Mouse (Mus musculus) hindbrain, embryonic 10.5 days (tissue): ENCODE data around the gene Scn1a. TPM values are rescaled to one million over a fixed set of nuclear protein-coding genes. Genes with fewer than 3 reads are reported as not detected.
A peak's percentile ranks its signal among the peaks of the same experiment; 100 is the strongest.

Experiments used
- DNase-seq: peaks from one replicate; pipeline ENCODE4 v3.0.0-alpha.2; 2017; ENCODE audit warnings: low spot score
- H3K27ac ChIP-seq: fragments of 300-500 bp; sonication (generic); 2 replicates; pipeline ENCODE4 v1.5.1; 2016; ENCODE audit warnings: mild to moderate bottlenecking, moderate library complexity
- H3K27me3 ChIP-seq: fragments of 300-500 bp; sonication (generic); 2 replicates; pipeline ENCODE4 v1.6.1; 2016; ENCODE audit warnings: mild to moderate bottlenecking; ENCODE audit not compliant: poor library complexity, insufficient read depth, severe bottlenecking
- H3K36me3 ChIP-seq: fragments of 300-500 bp; sonication (generic); 2 replicates; pipeline ENCODE4 v1.6.1; 2016; ENCODE audit warnings: mild to moderate bottlenecking, moderate library complexity
- H3K4me1 ChIP-seq: fragments of 300-500 bp; sonication (generic); replicated peaks from 2 replicates; pipeline ENCODE4 v1.6.1; 2016; ENCODE audit warnings: mild to moderate bottlenecking
- H3K4me3 ChIP-seq: fragments of 300-500 bp; sonication (generic); 2 replicates; pipeline ENCODE4 v1.5.1; 2016; ENCODE audit warnings: mild to moderate bottlenecking, moderate library complexity
- H3K9me3 ChIP-seq: fragments of 300-500 bp; sonication (generic); 2 replicates; pipeline ENCODE4 v1.6.1; 2016; ENCODE audit warnings: mild to moderate bottlenecking, moderate library complexity
- WGBS: fragments of 180-500 bp; shearing (Covaris S2); methylation state at CpG from one replicate; pipeline ENCODE4 v1.1.7; 2016; 5-methylcytosine and 5-hydroxymethylcytosine counted together
- polyA plus RNA-seq: library from polyadenylated mRNA; unstranded; fragments of >200 nt; fragmentation: Nextera tagmentation; extraction: Ambion mirVana; gene quantifications from 2 replicates; pipeline ENCODE4 v1.2.1, GENCODE M21; 2016

Scn1a gene
- polyA plus RNA-seq, 1 experiment from 2014 or later = 1.8 TPM

GRCm38 (mm10) chr2:66392586-66392985, 48.1 kb downstream of the Scn1a start:
- Histone ChIP-seq H3K4me1 (no peaks in the 10 kb centered on the region), H3K27ac (no peak overlapping the region), H3K36me3 (no peaks in the 10 kb centered on the region), H3K4me3 (no peak overlapping the region), H3K27me3 (no peaks in the 10 kb centered on the region), H3K9me3 (no peaks in the 10 kb centered on the region)
- no peak for DNase-seq
- 87% methylated on average over 5 of the region's 5 CpGs for WGBS

GRCm38 (mm10) chr2:66367957-66368356, 72.7 kb downstream of the Scn1a start:
- peak; percentile 5 for DNase-seq
- Histone ChIP-seq H3K4me1 (no peaks in the 10 kb centered on the region), H3K9me3 (no peaks in the 10 kb centered on the region), H3K27ac (no peak overlapping the region), H3K4me3 (no peak overlapping the region), H3K27me3 (no peaks in the 10 kb centered on the region), H3K36me3 (no peaks in the 10 kb centered on the region)
- WGBS = 74% methylated on average over 2 of the region's 2 CpGs

DNA sequence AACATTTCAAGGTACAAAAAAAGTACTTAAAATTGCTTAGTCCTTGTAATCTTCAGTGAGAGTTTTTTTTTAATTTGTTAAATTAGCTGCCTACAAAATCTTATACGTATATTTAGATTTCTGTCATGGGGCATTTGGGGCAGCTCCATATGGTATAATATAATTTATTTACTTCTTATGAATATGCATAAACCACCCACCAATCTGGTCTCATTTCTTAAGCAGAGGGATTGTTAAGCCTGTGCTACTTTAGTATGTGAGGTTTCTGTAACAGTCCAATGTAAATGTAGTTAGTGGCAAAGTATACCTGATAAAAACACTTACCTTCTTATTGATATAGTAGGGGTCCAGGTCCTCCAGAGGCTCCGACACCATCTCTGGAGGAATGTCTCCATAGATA, 90.0 kb downstream of the Scn1a start:
- Histone ChIP-seq H3K36me3 (no peaks in the 10 kb centered on the region), H3K27ac (no peak overlapping the region), H3K27me3 (no peaks in the 10 kb centered on the region), H3K4me3 (no peak overlapping the region), H3K9me3 (no peaks in the 10 kb centered on the region), H3K4me1 (no peaks in the 10 kb centered on the region)
- WGBS = 92% methylated on average over 2 of the region's 2 CpGs
- no peak for DNase-seq

GRCm38 (mm10) chr2:66346622-66347021, 94.0 kb downstream of the Scn1a start:
- H3K4me1 ChIP-seq = no peaks in the 10 kb centered on the region
- no peak overlapping the region for H3K27ac ChIP-seq
- H3K27me3 ChIP-seq = no peaks in the 10 kb centered on the region
- H3K4me3 ChIP-seq = no peak overlapping the region
- 95% methylated on average over 1 of the region's 1 CpGs for WGBS
- no peaks in the 10 kb centered on the region for H3K36me3 ChIP-seq
- DNase-seq = no peak
- H3K9me3 ChIP-seq = no peaks in the 10 kb centered on the region

GRCm38 (mm10) chr2:66346181-66346580, 94.5 kb downstream of the Scn1a start:
- H3K4me1 ChIP-seq = no peaks in the 10 kb centered on the region
- WGBS = 82% methylated on average over 3 of the region's 3 CpGs
- no peaks in the 10 kb centered on the region for H3K9me3 ChIP-seq
- H3K27ac ChIP-seq = no peak overlapping the region
- H3K27me3 ChIP-seq = no peaks in the 10 kb centered on the region
- no peaks in the 10 kb centered on the region for H3K36me3 ChIP-seq
- H3K4me3 ChIP-seq = no peak overlapping the region
- DNase-seq = no peak

DNA sequence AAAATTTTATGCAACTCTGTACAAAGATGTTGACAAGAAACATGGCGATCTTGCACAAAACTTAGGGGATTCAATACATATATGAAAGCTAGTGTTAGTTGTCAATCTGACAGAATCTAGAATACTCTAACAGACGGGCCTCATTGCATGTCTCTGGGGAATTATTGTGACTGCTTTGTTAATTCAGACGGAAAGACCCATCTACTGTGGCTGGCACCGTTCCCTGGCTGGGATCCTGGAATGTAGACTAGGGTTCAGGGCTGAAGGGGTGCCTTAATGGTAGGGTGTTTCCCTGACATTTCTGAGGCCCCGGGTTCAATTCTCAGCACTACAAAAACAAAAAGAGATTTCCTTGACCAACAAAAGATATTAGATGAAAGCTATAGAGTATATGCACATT, 103.2 kb downstream of the Scn1a start:
- H3K27ac ChIP-seq = no peak overlapping the region
- H3K9me3 ChIP-seq = no peaks in the 10 kb centered on the region
- H3K4me3 ChIP-seq = no peak overlapping the region
- DNase-seq = no peak
- H3K27me3 ChIP-seq = no peaks in the 10 kb centered on the region
- 69% methylated on average over 5 of the region's 5 CpGs for WGBS
- H3K36me3 ChIP-seq = no peaks in the 10 kb centered on the region
- no peaks in the 10 kb centered on the region for H3K4me1 ChIP-seq

DNA sequence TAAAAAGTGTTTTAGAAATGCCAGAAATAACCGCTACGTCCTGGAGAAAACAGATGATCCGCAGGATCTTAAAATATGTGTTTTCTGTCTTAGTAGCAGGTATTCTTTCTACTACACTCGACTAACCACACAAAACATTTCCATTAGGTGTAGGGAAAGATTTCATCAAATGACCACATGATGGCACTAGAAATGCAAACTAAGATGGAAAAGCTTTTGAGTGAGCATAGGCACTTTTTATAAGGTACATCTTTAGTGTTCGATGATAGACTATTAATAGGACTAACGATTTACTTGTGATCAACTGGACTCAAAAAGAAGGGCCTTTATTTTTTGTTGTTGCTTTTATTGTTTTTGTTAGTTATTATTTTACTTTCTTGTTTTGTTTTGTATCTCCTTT, 104.2 kb downstream of the Scn1a start:
- DNase-seq = no peak
- no peaks in the 10 kb centered on the region for H3K27me3 ChIP-seq
- H3K36me3 ChIP-seq = no peaks in the 10 kb centered on the region
- no peaks in the 10 kb centered on the region for H3K4me1 ChIP-seq
- H3K27ac ChIP-seq = no peak overlapping the region
- no peaks in the 10 kb centered on the region for H3K9me3 ChIP-seq
- no peak overlapping the region for H3K4me3 ChIP-seq
- 79% methylated on average over 6 of the region's 6 CpGs for WGBS

GRCm38 (mm10) chr2:66272551-66272950, 168.1 kb downstream of the Scn1a start:
- WGBS = 85% methylated on average over 3 of the region's 3 CpGs

GRCm38 (mm10) chr2:66256220-66257131, 184.2 kb downstream of the Scn1a start, which contains the start of gene Ttc21b:
Gene Ttc21b (minus strand): TSS chr2:66256617.
- Histone ChIP-seq H3K9me3 (no peaks in the 10 kb centered on the region), H3K36me3 (peaks cover 12% of the 10 kb centered on the region), H3K27me3 (no peaks in the 10 kb centered on the region), H3K4me1 (peaks cover 16% of the 10 kb centered on the region), H3K4me3 (peak within 1 kb of the TSS; percentile 68), H3K27ac (peak within 1 kb of the TSS; percentile 89)
- peak; percentile 96 for DNase-seq
- under 1% methylated on average over 56 of the region's 56 CpGs for WGBS

More at GRCm38 (mm10) chr2:66272551-66272950, 168.1 kb downstream of the Scn1a start:
- Histone ChIP-seq H3K4me3 (no peak overlapping the region), H3K27ac (no peak overlapping the region), H3K4me1 (no peaks in the 10 kb centered on the region), H3K9me3 (no peaks in the 10 kb centered on the region), H3K27me3 (no peaks in the 10 kb centered on the region), H3K36me3 (no peaks in the 10 kb centered on the region)
- DNase-seq = no peak

- H3K36me3 ChIP-seq = peaks cover 49% of the 10 kb centered on the region
- 94% methylated on average over 1 of the region's 1 CpGs for WGBS
- no peaks in the 10 kb centered on the region for H3K4me1 ChIP-seq
- no peaks in the 10 kb centered on the region for H3K9me3 ChIP-seq
- no peaks in the 10 kb centered on the region for H3K27me3 ChIP-seq
- no peak for DNase-seq
- no peak overlapping the region for H3K4me3 ChIP-seq
- H3K27ac ChIP-seq = no peak overlapping the region
Observed at GRCm38 (mm10) chr2:66244013-66244412, 196.6 kb downstream of the Scn1a start.

DNA sequence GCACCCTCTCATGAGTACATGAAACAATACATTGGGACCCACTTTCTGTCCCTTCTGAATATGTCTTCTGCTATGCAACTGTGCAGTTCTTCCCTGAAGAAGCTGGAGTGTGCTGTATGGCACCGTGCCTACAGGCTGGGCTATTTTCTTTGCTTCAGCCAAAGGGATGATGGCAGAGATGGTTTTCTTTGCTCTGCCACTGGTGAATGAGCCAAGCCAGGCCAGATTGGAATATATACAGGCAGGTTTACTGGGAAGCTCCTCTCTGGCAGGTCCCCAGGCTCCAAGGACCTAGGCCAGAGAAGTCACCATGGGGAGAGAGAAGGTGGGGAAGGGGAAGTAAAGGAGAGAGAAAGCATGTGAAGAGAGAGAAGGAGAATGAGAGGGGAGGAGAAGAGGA, 200.3 kb downstream of the Scn1a start:
- H3K9me3 ChIP-seq = no peaks in the 10 kb centered on the region
- no peak overlapping the region for H3K27ac ChIP-seq
- WGBS = 90% methylated on average over 1 of the region's 1 CpGs
- H3K4me1 ChIP-seq = no peaks in the 10 kb centered on the region
- H3K36me3 ChIP-seq = peaks cover 41% of the 10 kb centered on the region
- H3K27me3 ChIP-seq = no peaks in the 10 kb centered on the region
- DNase-seq = no peak
- H3K4me3 ChIP-seq = no peak overlapping the region

GRCm38 (mm10) chr2:66238886-66239285, 201.8 kb downstream of the Scn1a start:
- Histone ChIP-seq H3K27me3 (no peaks in the 10 kb centered on the region), H3K4me1 (no peaks in the 10 kb centered on the region), H3K27ac (no peak overlapping the region), H3K36me3 (peaks cover 47% of the 10 kb centered on the region), H3K9me3 (no peaks in the 10 kb centered on the region), H3K4me3 (no peak overlapping the region)
- no peak for DNase-seq
- WGBS = 95% methylated on average over 5 of the region's 5 CpGs

- Histone ChIP-seq H3K4me1 (no peaks in the 10 kb centered on the region), H3K27me3 (no peaks in the 10 kb centered on the region), H3K36me3 (peaks cover 50% of the 10 kb centered on the region), H3K27ac (no peak overlapping the region), H3K9me3 (no peaks in the 10 kb centered on the region), H3K4me3 (no peak overlapping the region)
- WGBS = 94% methylated on average over 7 of the region's 7 CpGs
- no peak for DNase-seq
Observed at GRCm38 (mm10) chr2:66220954-66221353, 219.7 kb downstream of the Scn1a start.
